Mouse (Mus musculus): Measurements from ENCODE around the gene Top3b.
"Not testable (repeated sequence)": the region's sequence is repeated elsewhere in the genome, so short reads cannot be mapped to it uniquely, and the experiment has no call there.

The Top3b gene
- long read RNA-seq, experiment 1, partial matches to known transcripts = 3 of 24 reads
- long read RNA-seq, experiment 1, other reads (novel, unspliced or antisense) = 15 of 24 reads
- long read RNA-seq, experiment 2, partial matches to known transcripts = 4 of 22 reads
- long read RNA-seq, experiment 2, other reads (novel, unspliced or antisense) = 12 of 22 reads

DNA sequence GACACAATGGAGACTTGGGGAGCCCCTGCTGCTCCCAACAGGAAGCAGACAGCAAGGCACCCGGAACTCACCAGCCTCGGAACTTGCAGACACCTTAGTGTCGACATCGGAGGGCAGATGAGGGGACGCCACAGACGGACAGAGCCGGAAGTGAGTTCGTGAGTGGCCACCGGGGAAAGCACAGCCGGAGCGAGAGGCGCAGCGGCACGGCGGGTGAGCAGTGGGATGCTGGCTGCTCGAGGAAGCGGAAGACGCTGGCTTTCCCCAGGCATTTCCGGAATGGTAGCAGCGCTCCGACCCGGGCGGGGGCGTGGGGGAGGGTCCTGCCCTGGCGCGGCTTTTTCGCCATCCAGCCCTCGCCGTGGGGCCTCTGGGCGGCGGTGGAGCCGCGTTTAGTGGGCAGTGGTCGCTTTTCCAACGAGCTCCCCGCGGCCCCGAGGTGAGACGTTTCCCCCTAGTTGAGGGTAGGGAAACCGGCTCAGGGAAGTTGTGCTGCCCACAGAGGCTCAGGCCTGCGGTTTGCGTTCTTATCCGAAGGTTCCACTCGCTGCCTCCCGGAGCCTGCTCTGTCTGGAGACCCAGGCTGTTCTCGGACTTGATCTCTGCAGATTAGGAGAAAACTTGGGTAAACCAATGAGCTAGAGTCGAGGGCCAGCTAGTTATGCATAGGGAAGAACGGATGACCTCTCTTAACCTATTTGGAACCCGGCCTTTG, at the start of gene Top3b, which contains the start of gene Vpreb1:
Gene Top3b (plus strand): TSS at position 120 of the 715 bp plus-strand sequence.
Gene Vpreb1 (minus strand): TSS at position 227 of the 715 bp plus-strand sequence.
- intact Hi-C loops (cut with DNase I) = no loop called here

DNA sequence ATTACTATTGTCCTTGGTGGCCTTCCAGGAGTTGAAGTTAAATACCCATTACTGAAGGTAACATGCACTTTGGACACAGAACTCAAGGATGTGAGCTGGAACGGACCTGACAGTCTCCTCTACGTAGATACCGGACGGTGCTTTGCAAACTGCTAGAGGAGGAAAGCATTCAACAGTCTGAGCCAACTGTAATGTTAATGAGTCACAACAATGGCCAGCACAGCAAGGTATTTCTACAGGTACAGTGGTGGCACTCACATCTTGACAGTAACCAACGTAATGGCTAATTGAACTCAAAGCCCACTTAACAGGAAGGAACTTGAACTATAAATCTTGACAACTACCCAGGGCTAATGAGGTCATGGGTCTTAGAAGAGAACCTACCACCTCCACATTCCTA, 45.1 kb upstream of the Top3b start:
- intact Hi-C loops (cut with DNase I) = no loop called here

DNA sequence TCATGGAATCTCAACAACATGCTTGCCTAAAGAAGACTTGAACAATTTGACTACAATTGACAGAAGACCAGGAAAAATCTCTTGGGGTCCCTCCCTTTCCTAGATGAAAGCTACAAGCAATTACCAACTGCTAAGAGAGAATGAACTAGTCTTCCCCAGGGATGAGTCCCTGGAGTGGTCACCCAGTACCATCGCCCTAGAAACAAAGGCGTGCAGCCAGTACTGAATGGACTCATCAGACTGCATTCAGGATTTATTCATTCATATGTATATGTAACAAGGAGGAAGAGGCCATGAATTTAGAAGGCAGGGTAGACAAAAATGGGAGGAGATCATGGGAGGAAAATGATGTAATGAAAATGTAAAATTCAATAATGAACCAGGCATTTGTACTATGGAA, 44.3 kb upstream of the Top3b start:
- intact Hi-C loops (cut with DNase I) = no loop called here

DNA sequence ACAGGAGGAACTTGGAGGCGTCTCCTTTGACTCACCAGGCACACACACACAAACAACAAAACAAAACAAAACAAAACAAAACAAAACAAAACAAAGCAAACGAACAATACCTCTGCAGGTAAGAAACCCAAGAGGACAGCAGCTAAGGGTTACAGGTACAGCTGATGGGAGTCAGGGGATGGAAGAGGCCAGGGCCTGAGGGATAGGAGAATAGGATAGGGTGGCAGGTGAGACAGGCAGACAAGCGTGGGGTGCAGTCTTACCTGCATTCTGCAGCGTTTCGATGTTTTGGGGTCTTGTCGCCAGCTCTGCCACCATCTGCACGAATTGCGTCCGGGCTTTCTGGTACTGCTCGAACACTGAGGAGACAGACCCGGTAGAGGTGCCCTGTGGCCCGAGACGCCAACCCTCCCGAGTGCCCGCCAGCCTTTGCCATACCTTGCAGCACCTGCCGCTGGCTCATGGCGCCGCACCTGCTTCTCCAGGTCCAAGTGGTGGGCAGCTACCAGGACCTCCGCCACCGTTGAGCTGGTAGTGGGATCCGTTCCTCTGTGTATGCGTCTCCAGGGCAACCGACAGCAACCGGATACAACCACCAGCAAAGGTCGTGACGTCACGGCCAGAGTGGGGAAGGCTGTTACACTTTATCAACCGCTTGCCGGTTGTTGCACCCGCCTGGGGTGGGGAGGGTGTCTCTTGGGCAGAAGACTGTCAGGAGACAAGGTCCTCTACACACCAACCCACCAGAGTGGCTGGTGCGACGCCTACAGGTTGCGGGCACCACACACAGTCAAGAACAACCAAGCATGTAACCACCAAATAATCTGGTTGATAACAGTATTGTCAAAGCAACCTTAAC, 41.5 kb upstream of the Top3b start, which contains the start of gene Spag6l:
Gene Spag6l (minus strand): TSS at position 700 of the 859 bp plus-strand sequence.
- intact Hi-C loops (cut with DNase I) = no loop called here

DNA sequence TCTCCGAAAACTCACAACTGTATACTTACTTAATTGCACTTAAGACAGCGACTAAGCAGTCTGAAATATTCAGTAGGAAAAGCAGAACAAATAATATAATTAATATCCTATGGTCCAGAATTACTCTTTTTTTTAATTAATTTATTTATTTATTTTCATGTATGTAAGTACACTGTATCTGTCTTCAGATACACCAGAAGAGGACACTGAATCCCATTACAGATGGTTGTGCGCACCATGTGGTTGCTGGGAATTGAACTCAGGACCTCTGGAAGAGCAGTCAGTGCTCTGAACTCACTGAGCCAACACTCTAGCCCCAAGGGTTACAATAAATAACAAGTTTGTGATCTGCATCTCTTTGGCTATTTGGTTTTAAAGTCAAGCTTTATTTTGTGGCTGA, 40.9 kb upstream of the Top3b start:
- intact Hi-C loops (cut with DNase I) = no loop called here

DNA sequence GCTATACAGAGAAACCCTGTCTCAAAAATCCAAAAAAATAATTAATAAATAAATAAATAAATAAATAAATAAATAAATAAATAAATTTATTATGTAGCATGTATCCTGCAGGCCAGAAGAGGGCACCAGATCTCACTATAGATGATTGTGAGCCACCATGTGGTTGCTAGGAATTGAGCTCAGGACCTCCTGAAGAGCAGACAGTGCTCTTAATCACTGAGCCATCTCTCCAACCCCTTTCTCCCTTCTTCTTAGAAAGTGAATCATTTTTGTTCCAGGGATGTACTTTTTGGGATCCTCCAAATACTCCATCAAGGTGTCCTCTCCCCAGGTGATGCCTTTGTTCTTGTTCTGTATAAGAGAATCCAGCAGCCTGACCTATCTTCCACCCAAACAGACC, 21.3 kb upstream of the Top3b start:
- intact Hi-C loops (cut with DNase I) = no loop called here

DNA sequence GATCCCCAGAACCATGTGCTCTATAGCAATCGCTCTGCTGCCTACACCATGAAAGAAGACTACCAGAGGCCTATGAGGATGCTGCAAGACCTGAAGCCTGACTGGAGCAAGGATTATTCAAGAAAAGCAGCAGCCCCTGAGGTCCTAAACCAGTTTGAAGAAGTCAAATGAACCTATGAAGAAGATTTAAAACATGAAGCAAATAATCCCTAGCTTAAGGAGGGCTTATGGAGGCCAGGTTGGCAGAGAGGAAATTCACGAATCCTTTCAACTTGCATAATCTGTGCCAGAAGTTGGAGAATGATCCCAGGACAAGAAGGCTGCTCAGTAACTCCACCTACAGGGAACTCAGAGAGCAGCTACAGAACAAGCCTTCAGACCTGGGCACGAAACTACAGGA, 18.1 kb upstream of the Top3b start:
- intact Hi-C loops (cut with DNase I) = no loop called here

DNA sequence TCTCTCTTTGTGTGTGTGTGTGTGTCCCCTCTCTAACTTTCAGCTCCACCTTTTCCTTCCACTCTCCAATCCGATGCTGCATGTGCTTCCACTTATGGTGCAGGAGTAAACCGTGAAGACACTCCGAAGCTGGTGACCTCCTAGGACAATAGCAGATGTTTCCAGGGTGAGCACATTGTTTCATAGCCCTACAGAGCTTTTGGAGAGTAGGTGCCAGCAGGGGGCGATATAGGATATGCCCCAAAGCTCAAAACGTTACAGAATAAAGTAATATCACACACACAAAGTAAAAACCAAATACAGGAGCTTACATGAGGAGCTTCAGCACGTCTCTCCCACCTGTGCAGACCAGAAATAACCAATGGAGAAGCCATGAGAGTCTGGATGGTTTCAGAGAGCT, 15.7 kb upstream of the Top3b start:
- intact Hi-C loops (cut with DNase I) = loop anchor here (2.0 kb wide), 1 partner anchor 58 kb away; no protein-coding TSS in a partner anchor

DNA sequence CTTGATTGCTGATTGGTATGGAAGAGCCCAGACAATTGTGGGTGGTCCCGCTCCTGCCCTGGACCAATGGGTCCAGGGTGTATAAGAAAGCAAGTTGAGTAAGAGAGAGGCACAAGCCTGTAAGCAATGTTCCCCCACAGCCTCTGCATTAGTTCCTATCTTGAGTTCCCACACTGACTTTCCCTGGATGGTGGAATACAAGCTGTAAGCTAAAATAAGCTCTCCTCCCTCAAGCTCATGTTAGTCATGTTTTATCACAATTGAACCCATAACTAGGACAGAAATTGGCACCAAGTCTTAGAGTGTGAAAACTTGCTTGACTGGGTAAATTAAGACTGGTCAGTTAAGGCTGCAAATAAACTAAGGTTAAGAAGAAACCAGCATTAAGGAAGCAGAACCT, 15.0 kb upstream of the Top3b start:
- intact Hi-C loops (cut with DNase I) = loop anchor here (2.0 kb wide), 1 partner anchor 57 kb away; no protein-coding TSS in a partner anchor

DNA sequence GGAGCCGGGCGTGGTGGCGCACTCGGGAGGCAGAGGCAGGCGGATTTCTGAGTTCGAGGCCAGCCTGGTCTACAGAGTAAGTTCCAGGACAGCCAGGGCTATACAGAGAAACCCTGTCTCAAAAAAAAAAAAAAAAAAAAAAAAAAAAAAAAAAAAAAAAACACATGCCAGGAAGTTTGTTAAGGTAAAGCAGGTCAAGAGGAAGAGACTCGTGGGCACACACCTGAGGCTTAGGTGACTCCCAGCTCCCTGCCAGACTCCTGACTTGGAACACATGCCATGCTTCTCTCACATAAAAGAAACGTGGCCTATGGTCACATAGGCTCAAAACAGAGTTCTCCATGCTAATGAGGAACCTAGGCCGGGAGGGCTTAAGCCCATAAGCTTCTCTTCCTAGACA, 14.5 kb upstream of the Top3b start:
- intact Hi-C loops (cut with DNase I) = not testable (repeated sequence)

DNA sequence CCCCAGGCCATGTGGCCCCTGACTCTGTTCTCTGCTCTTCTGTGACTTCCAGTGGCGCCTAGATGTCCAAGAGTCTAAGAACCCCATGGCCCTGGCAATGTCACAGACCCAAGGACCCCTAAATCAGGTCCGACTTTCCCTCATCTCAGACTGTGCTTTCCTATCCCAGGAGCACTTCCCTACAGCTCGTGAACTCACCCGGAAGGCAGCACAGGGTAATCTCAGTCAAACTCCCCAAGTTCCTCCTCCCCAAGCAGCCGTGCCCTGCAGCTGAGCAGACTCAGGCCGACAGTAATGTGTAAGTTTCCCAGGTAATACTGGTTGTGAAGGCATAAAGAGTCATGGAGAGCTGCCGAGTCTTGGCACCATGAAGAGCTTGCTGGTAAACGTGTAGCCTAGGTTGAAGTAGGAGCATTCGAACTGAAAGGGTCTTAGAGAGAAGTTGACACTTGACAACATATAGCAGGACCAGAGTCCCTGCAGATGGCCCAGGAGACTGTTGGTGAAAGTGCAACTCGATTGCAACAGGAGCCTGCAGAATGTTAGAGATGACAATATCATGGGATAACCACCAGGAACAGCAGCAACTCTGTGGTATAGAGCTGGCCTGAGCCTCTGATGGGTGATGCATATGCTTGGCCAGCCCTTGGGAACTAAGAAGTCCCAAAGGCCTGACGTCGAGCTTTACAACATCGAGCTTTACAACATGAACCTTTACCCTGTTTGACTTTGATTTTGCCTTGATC, 13.6 kb upstream of the Top3b start:
- intact Hi-C loops (cut with DNase I) = no loop called here

DNA sequence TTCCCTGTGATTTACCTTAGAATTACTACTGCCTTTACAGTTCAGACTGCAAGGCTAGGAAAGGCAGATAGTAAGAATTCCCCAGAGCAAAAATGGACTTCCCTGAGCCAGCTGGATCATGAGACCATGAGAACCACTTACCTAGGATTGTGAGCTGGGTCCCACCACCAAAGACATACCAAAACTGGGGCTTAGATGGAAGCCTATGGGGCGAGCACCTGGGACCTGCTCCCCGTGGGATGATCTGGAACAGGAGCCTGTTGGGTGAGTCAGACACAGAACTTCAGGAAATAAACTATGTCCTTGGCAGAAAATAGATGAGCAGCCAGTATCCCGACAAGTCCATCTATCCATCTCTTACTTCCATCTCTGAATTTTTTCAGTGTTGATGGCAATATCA, 8.2 kb upstream of the Top3b start:
- intact Hi-C loops (cut with DNase I) = no loop called here

DNA sequence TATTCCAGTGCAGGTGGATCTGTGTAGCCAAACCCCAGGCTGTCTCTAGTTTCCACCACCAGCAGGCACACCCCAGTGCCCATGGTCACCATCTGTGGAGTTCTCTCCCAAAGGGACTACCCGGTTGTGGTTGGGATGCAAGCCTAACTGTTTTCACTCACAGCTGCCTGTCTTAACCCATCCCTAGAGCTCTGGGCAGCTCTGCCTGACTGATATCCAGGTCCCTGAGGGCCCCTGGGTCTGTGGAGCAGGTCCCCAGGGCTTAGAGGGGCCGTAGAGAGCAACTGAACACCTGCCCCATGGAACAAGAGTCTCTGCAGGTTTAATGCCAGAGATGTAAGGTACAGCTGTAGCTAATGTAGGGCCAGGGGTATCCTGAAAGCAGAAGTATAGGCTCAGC, 6.6 kb upstream of the Top3b start, which contains the start of gene Igll1:
Gene Igll1 (minus strand): TSS at position 8 of the 400 bp plus-strand sequence.
- intact Hi-C loops (cut with DNase I) = no loop called here

DNA sequence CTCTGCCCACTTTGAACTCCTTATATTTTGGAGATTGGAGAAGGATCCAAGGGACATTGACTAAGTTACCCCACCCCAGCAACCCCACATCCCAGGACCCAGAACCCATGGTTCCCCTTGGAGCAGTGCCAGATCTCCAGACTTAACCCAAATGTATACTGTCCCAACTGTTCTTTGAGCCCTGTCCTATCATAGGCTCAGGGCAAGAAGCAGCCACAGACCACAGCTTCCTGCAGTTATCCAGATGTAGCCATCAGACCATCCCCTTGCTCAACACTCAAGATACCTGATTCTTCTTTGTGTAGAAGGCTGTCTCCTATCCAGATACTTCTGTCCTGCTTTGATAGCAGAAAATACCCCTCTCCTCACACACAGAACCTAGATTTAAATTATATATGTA, 5.3 kb upstream of the Top3b start:
- intact Hi-C loops (cut with DNase I) = no loop called here

DNA sequence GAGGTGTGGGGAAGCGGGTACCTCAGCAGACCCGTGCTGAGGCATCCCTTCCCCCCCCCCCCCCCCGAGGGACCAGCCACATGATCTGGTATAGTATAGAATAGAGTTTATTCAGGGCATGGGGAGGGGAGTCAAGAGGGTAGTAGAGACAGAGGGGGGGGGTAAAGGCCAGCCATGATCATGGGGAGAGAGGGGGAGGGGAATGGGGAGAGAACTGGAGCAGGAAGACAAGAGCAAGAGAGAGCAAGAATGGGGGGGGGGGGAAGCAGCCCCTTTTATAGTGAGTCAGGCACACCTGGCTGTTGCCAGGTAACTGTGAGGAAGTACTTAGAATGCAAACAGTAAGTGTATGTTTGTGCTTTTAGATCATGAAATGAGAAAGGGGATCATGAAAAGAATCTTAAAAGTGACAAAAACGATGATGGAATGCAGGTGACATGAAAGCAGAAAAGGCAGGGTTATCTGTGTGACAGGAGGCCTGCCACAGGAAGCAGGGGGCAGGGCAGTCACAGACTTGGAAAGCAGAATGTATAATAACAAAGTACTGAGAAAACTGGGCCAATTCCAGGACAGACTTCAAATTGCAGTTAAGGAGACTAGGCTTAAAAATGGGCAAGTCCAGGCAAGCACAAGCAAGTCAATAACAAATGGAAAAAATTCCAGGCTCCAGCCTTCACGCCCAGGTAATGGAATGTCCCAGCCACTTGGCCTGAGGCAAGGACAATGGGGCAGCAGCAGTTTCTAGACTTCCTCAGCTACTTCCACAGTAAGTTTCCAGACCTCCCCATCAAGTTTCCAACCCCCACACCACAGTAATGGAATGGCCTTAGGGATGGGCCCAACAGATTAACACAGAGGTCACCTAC, 4.6 kb upstream of the Top3b start:
- intact Hi-C loops (cut with DNase I) = no loop called here

DNA sequence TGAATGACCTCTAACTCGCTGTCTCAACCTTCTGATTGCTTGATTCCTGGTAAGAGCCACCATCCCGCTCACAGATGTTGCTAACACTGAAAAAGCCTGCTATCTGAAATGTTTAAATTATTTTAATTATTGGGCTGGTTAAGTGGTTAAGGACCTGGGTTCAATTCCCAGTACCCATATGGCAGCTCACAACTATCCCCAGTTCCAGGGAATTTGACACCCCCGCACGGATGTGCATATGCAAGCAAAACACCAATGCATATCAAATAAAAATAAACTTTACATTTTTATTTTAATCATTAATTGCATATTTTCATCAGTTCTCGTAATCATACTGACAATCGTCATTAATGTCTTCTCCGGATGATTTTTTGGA, 307 bp upstream of the Top3b start:
- intact Hi-C loops (cut with DNase I) = no loop called here

DNA sequence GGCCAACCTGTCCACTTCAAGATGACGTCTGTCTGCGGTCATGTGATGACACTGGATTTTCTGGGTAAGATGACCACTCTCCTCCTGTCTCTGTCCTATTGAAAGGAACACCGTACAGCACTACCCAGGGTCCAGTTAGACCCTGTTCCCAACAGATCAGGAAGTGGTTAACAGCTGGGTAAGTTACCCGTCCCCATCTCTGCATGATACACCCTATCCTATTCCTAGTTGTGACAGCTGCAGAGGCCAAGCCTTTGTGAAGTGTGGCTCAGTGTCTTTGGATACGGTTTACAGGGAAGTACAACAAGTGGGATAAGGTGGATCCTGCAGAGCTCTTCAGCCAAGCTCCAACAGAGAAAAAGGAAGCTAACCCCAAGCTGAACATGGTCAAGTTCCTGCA, 8.5 kb downstream of the Top3b start:
- intact Hi-C loops (cut with DNase I) = no loop called here

DNA sequence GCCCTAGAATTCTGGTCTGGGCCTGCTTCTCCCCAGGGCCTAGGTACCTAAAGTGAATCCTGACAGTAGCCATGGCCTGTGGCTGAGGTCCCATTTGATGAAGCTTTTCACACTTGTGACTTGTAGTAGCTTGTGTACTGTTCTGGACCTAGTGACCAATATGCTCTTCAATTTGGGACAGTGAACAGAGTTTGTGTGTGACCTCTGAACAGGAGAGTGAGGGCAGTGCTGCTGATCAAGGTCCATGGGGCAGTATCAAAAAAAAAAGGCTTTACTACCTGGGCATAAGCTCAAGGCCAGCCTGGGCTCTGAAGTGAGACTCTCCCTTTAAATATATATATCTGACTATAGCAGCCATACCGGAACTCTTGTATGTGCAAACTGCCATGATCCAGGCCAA, 17.8 kb downstream of the Top3b start:
- intact Hi-C loops (cut with DNase I) = no loop called here

DNA sequence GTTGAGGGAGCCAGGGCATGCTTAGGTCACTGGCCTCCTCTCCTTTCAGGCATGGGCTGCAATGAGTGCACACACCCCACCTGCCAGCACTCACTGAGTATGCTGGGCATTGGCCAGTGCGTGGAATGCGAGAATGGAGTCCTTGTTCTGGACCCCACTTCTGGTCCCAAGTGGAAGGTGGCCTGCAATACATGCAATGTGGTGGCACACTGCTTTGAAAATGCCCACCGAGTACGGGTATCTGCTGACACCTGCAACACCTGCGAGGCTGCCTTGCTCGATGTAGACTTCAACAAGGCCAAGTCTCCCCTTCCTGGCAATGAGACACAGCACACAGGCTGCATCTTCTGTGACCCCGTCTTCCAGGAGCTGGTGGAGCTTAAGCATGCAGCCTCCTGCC, 21.8 kb downstream of the Top3b start:
- intact Hi-C loops (cut with DNase I) = no loop called here

DNA sequence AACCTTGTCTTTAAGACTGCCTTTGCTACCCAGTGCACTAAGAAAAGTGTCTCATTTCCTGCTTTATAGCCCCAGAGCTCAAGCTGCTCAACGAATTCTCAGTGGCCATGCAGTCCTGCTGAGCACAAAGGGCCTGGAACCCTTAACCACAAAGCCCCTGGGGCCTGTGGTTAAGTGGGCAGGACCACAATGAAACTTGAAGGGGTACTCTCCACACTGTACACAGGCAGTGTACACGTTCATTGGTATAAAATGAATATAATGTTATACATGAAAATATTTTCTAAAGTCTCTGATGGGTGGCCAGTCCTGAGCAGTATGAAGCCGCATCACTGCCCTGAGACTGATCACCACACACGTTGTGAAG, 25.5 kb downstream of the Top3b start:
- intact Hi-C loops (cut with DNase I) = no loop called here

Measured in adrenal gland (tissue).